Mouse (Mus musculus): Measurements from ENCODE around the gene 3110082J24Rik.

- TF ChIP-seq POLR2A (IDR thresholded peaks at IDR 0.05; ENCODE audit: borderline replicate concordance, extremely low read depth, insufficient read depth, insufficient read length, poor library complexity, severe bottlenecking) (no peak), CTCF (IDR thresholded peaks at IDR 0.05; ENCODE audit: borderline replicate concordance, extremely low read depth, insufficient read depth, insufficient read length) (no peak)
Observed at GRCm38 (mm10) chr5:30071677-30072076, 34.2 kb downstream of the 3110082J24Rik start.

Measured in brain, embryonic 14.5 days (tissue).